Mouse (Mus musculus) embryonic facial prominence, embryonic 11.5 days (tissue): ENCODE data around the gene Ank2. TPM values are rescaled to one million over a fixed set of nuclear protein-coding genes. Genes with fewer than 3 reads are reported as not detected.
A peak's percentile ranks its signal among the peaks of the same experiment; 100 is the strongest.

ENCODE experiments used
- ATAC-seq: fragments of 200-750 bp; cut with Nextera tagmentation; replicated peaks from 2 replicates; pipeline ENCODE4 v1.8.0; 2017; ENCODE audit warnings: low read depth; ENCODE audit not compliant: insufficient number of reproducible peaks, low FRiP score, low TSS enrichment
- DNase-seq: peaks from one replicate; pipeline ENCODE4 v3.0.0-alpha.2; 2015; ENCODE audit warnings: low spot score
- H3K27ac ChIP-seq: fragments of 300-500 bp; sonication (generic); replicated peaks from 2 replicates; pipeline ENCODE4 v1.5.1; 2014; ENCODE audit warnings: mild to moderate bottlenecking, low read depth, low read length, control low read depth
- H3K27me3 ChIP-seq: fragments of 300-500 bp; sonication (generic); 2 replicates; pipeline ENCODE4 v1.6.1; 2014; ENCODE audit warnings: mild to moderate bottlenecking, low read length, moderate library complexity, mixed read lengths; ENCODE audit not compliant: control insufficient read depth, insufficient read depth
- H3K36me3 ChIP-seq: fragments of 300-500 bp; sonication (generic); replicated peaks from 2 replicates; pipeline ENCODE4 v1.6.1; 2014; ENCODE audit warnings: low read depth, mild to moderate bottlenecking, low read length, moderate library complexity, mixed read lengths; ENCODE audit not compliant: control insufficient read depth, insufficient read depth
- H3K4me1 ChIP-seq: fragments of 300-500 bp; sonication (generic); 2 replicates; pipeline ENCODE4 v1.6.1; 2014; ENCODE audit warnings: low read length, mixed read lengths; ENCODE audit not compliant: control insufficient read depth, insufficient read depth
- H3K4me2 ChIP-seq: fragments of 300-500 bp; sonication (generic); 2 replicates; pipeline ENCODE4 v1.6.1; 2014; ENCODE audit warnings: low read depth, mild to moderate bottlenecking, control low read depth, low read length, moderate library complexity
- H3K4me3 ChIP-seq: fragments of 300-500 bp; sonication (generic); 2 replicates; pipeline ENCODE4 v1.5.1; 2014; ENCODE audit warnings: low read depth, low read length, control low read depth
- H3K9ac ChIP-seq: fragments of 300-500 bp; sonication (generic); replicated peaks from 2 replicates; pipeline ENCODE4 v1.6.1; 2014; ENCODE audit warnings: mild to moderate bottlenecking, control low read depth, low read length
- H3K9me3 ChIP-seq: fragments of 300-500 bp; sonication (generic); replicated peaks from 2 replicates; pipeline ENCODE4 v1.6.1; 2016; ENCODE audit warnings: mild to moderate bottlenecking, low read length, inconsistent platforms, mixed read lengths; ENCODE audit not compliant: control insufficient read depth
- WGBS: fragments of 180-500 bp; shearing (Covaris S2); extraction: QIAGEN DNeasy Blood & Tissue Kit; methylation state at CpG from one replicate; pipeline ENCODE4 v1.1.7; 2014; 5-methylcytosine and 5-hydroxymethylcytosine counted together
- polyA plus RNA-seq: library from polyadenylated mRNA; unstranded; fragments of >200 nt; fragmentation: Nextera tagmentation; extraction: Ambion mirVana; gene quantifications from 2 replicates; pipeline ENCODE4 v1.2.1, GENCODE M21; 2014

Gene Ank2
- polyA plus RNA-seq, 1 experiment from 2014 or later: 26.1 TPM

- Histone ChIP-seq H3K36me3 (no peaks in the 10 kb centered on the region), H3K27me3 (no peaks in the 10 kb centered on the region), H3K9ac (no peak overlapping the region), H3K4me2 (no peak overlapping the region), H3K4me3 (no peak overlapping the region), H3K4me1 (peaks cover 2% of the 10 kb centered on the region), H3K27ac (no peak overlapping the region), H3K9me3 (no peaks in the 10 kb centered on the region)
- DNase-seq: no peak
- ATAC-seq: no peak
- WGBS: 64% methylated on average over 3 of the region's 3 CpGs
Observed at GRCm38 (mm10) chr3:127126220-127126619, 372.9 kb downstream of the Ank2 start.

- no peaks in the 10 kb centered on the region for H3K9me3 ChIP-seq
- H3K27me3 ChIP-seq: no peaks in the 10 kb centered on the region
- H3K4me2 ChIP-seq: no peak overlapping the region
- no peaks in the 10 kb centered on the region for H3K36me3 ChIP-seq
- no peak overlapping the region for H3K9ac ChIP-seq
- no peak overlapping the region for H3K27ac ChIP-seq
- 45% methylated on average over 10 of the region's 10 CpGs for WGBS
- peak; percentile 59; the same call in 1 of the 2 replicates for ATAC-seq
- H3K4me1 ChIP-seq: peaks cover 2% of the 10 kb centered on the region
- H3K4me3 ChIP-seq: no peak overlapping the region
- DNase-seq: no peak
Observed at GRCm38 (mm10) chr3:127124375-127124993, 374.7 kb downstream of the Ank2 start.

- 0 out of 2 replicates have a peak, but pooled peaks have one; percentile 39 for ATAC-seq
Observed at GRCm38 (mm10) chr3:127123376-127123775, 375.8 kb downstream of the Ank2 start.

GRCm38 (mm10) chr3:127118777-127119176, 380.4 kb downstream of the Ank2 start:
- Histone ChIP-seq H3K9me3 (no peaks in the 10 kb centered on the region), H3K4me3 (no peak overlapping the region), H3K36me3 (no peaks in the 10 kb centered on the region), H3K4me2 (no peak overlapping the region), H3K9ac (no peak overlapping the region), H3K27me3 (no peaks in the 10 kb centered on the region), H3K27ac (no peak overlapping the region), H3K4me1 (peaks cover 2% of the 10 kb centered on the region)
- 84% methylated on average over 4 of the region's 4 CpGs for WGBS
- ATAC-seq: no peak
- DNase-seq: no peak

More at GRCm38 (mm10) chr3:127123376-127123775, 375.8 kb downstream of the Ank2 start:
- Histone ChIP-seq H3K4me1 (peaks cover 2% of the 10 kb centered on the region), H3K4me3 (no peak overlapping the region), H3K27ac (no peak overlapping the region), H3K9me3 (no peaks in the 10 kb centered on the region), H3K36me3 (no peaks in the 10 kb centered on the region), H3K27me3 (no peaks in the 10 kb centered on the region), H3K9ac (no peak overlapping the region; the same call in 1 of the 2 replicates), H3K4me2 (no peak overlapping the region)
- DNase-seq: peak; percentile 53
- 18% methylated on average over 8 of the region's 8 CpGs for WGBS

GRCm38 (mm10) chr3:127116226-127116625, 382.9 kb downstream of the Ank2 start:
- WGBS: 83% methylated on average over 6 of the region's 6 CpGs
- Histone ChIP-seq H3K4me2 (no peak overlapping the region), H3K27me3 (no peaks in the 10 kb centered on the region), H3K9ac (no peak overlapping the region), H3K4me3 (no peak overlapping the region), H3K27ac (no peak overlapping the region), H3K9me3 (no peaks in the 10 kb centered on the region), H3K36me3 (no peaks in the 10 kb centered on the region), H3K4me1 (no peaks in the 10 kb centered on the region)
- ATAC-seq: no peak
- no peak for DNase-seq

- H3K9ac ChIP-seq: no peak overlapping the region
- no peak overlapping the region for H3K4me3 ChIP-seq
- no peaks in the 10 kb centered on the region for H3K9me3 ChIP-seq
- 79% methylated on average over 7 of the region's 7 CpGs for WGBS
- H3K27me3 ChIP-seq: no peaks in the 10 kb centered on the region
- H3K4me2 ChIP-seq: no peak overlapping the region
- DNase-seq: no peak
- H3K27ac ChIP-seq: no peak overlapping the region
- no peaks in the 10 kb centered on the region for H3K4me1 ChIP-seq
- ATAC-seq: no peak
- H3K36me3 ChIP-seq: no peaks in the 10 kb centered on the region
Observed at GRCm38 (mm10) chr3:127113238-127113637, 385.9 kb downstream of the Ank2 start.

- no peaks in the 10 kb centered on the region for H3K27me3 ChIP-seq
- no peaks in the 10 kb centered on the region for H3K9me3 ChIP-seq
- ATAC-seq: no peak
- H3K4me3 ChIP-seq: no peak overlapping the region
- no peak overlapping the region for H3K9ac ChIP-seq
- H3K4me1 ChIP-seq: no peaks in the 10 kb centered on the region
- H3K27ac ChIP-seq: no peak overlapping the region
- H3K4me2 ChIP-seq: no peak overlapping the region
- DNase-seq: peak; percentile 69
- H3K36me3 ChIP-seq: no peaks in the 10 kb centered on the region
- 41% methylated on average over 3 of the region's 3 CpGs for WGBS
Observed at GRCm38 (mm10) chr3:127109413-127109812, 389.7 kb downstream of the Ank2 start.

GRCm38 (mm10) chr3:127108481-127108880, 390.7 kb downstream of the Ank2 start:
- 81% methylated on average over 2 of the region's 2 CpGs for WGBS
- Histone ChIP-seq H3K4me1 (no peaks in the 10 kb centered on the region), H3K27ac (no peak overlapping the region), H3K27me3 (no peaks in the 10 kb centered on the region), H3K9me3 (no peaks in the 10 kb centered on the region), H3K36me3 (no peaks in the 10 kb centered on the region), H3K9ac (no peak overlapping the region), H3K4me3 (no peak overlapping the region), H3K4me2 (no peak overlapping the region)
- ATAC-seq (no peak), DNase-seq (no peak)
